Mouse (Mus musculus): ENCODE results near the gene Spaca6. TPM values are rescaled to one million over a fixed set of nuclear protein-coding genes. Genes with fewer than 3 reads are reported as not detected.

The Spaca6 gene
- total and polyA plus RNA-seq, 2 experiments from 2014 or later, result 18.4 to 29.8 TPM

- Histone ChIP-seq H3K9me3 (ENCODE audit: low read length) (no peaks in the 10 kb centered on the region), H3K27me3 (ENCODE audit: insufficient read depth, low read length) (no peaks in the 10 kb centered on the region), H3K36me3 (ENCODE audit: insufficient read depth, low read length) (peaks cover 6% of the 10 kb centered on the region; the same call in 1 of the 2 replicates), H3K4me3 (ENCODE audit: low read length) (peak overlapping the region; percentile 87), H3K27ac (peak overlapping the region; percentile 99), H3K4me1 (ENCODE audit: insufficient read depth, low read length) (peaks cover 13% of the 10 kb centered on the region), H3K4me2 (ENCODE audit: low read depth, low read length) (peak overlapping the region; percentile 94), H3K9ac (replicated peaks; ENCODE audit: low read length) (peak overlapping the region; percentile 89)
- ATAC-seq (peak; percentile 28), DNase-seq (ENCODE audit: low spot score) (peak; percentile 75)
- WGBS, result under 1% methylated on average over 12 of the region's 13 CpGs
- no peak for TF ChIP-seq CTCF (IDR thresholded peaks at IDR 0.05; ENCODE audit: low read depth)
These were observed 766 bp downstream of the Spaca6 start for GRCm38 (mm10) chr17:17827658-17828190.

GRCm38 (mm10) chr17:17828191-17828981 lies 1.4 kb downstream of the Spaca6 start:
- Histone ChIP-seq H3K36me3 (ENCODE audit: insufficient read depth, low read length) (peaks cover 6% of the 10 kb centered on the region; the same call in 1 of the 2 replicates), H3K4me3 (ENCODE audit: low read length) (peak overlapping the region; percentile 87), H3K27ac (peak overlapping the region; percentile 99), H3K4me2 (ENCODE audit: low read depth, low read length) (peak overlapping the region; percentile 94), H3K9ac (replicated peaks; ENCODE audit: low read length) (peak overlapping the region; percentile 89), H3K4me1 (ENCODE audit: insufficient read depth, low read length) (peaks cover 13% of the 10 kb centered on the region), H3K9me3 (ENCODE audit: low read length) (no peaks in the 10 kb centered on the region), H3K27me3 (ENCODE audit: insufficient read depth, low read length) (no peaks in the 10 kb centered on the region)
- DNase-seq (ENCODE audit: low spot score) (peak; percentile 77), ATAC-seq (peak; percentile 33)
- no peak for TF ChIP-seq CTCF (IDR thresholded peaks at IDR 0.05; ENCODE audit: low read depth)
- WGBS, result 0% methylated on average over 8 of the region's 15 CpGs

DNA sequence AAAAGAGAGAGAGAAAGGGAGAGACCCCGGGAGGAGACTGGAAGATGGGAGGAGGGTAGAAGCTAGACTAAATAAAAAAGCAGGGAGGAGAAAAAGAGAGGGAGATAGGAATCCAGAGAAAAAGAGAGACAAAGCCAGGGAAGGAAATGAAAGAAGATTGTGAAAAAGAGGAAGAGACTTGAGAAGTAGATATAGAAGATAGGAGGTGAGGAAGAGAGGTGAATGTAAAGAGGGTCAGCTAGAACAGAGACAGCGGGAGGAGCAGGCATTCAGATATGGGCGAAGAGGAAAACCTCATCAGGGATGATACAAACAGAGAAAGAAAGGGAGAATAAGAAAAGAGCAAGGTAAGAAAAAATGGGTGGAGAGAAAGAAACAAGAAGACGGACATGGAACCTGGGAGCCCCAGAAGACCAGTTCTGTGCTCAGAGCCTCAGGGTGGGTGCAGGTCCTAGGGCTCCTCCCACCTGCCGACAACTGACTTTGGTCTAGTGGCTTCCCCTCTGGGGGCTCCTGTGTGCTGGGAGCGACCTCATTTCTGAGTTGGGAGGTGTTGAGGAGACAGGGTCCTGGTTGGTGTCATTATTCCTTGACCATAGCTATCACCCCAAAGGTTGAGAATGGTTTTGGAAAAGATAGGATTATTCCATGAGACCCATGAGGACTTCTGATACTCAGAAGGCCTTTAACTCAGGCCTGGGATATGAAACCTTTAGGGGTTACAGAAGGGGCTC lies 2.3 kb downstream of the Spaca6 start:
- H3K4me3 ChIP-seq (ENCODE audit: low read length), result peak overlapping the region; percentile 87
- peaks cover 6% of the 10 kb centered on the region for H3K36me3 ChIP-seq (ENCODE audit: insufficient read depth, low read length)
- H3K4me2 ChIP-seq (ENCODE audit: low read depth, low read length), result peak overlapping the region; percentile 94
- DNase-seq (ENCODE audit: low spot score) (peak; percentile 30), ATAC-seq (no peak)
- H3K27me3 ChIP-seq (ENCODE audit: insufficient read depth, low read length), result no peaks in the 10 kb centered on the region
- H3K9ac ChIP-seq (replicated peaks; ENCODE audit: low read length), result peak overlapping the region; percentile 89
- peak overlapping the region; percentile 99 for H3K27ac ChIP-seq
- H3K4me1 ChIP-seq (ENCODE audit: insufficient read depth, low read length), result peaks cover 16% of the 10 kb centered on the region
- TF ChIP-seq CTCF (IDR thresholded peaks at IDR 0.05; ENCODE audit: low read depth), result no peak
- 6% methylated on average over 6 of the region's 6 CpGs for WGBS
- H3K9me3 ChIP-seq (ENCODE audit: low read length), result no peaks in the 10 kb centered on the region

DNA sequence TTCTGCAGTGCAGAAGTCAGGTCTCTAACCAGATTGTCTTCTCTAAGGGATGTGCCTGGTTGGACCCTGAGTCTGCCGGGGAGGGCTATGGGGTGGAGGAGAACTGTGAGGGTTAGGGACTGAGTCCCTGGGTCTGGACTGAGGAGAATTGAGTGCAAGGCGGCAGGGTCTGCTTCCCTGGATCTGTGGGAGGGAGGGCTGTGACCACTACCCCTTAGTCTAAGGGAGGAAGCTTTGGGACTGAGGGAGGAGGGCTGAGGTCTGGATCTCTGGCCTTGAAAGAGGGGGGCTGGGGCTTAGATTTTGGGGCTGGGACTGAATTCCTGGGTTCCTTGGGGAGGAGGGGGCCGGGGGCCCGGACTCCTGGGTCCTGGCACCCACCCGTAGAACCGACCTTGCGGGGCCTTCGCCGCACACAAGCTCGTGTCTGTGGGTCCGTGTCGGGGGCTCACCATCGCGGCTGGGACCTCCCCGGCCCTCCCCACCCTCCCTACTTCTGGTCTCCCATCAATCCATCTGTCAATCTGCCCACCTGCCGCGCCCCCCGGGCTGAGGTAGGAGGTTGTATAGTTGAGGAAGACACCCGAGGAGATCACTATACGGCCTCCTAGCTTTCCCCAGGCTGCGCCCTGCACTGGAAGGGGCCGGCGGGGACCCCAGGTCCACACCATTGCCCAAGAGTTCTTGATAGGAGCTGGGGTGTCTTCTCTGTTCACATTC lies 3.0 kb downstream of the Spaca6 start:
- H3K27ac ChIP-seq, result peak overlapping the region; percentile 99
- H3K4me3 ChIP-seq (ENCODE audit: low read length), result peak overlapping the region; percentile 87
- 47% methylated on average over 23 of the region's 23 CpGs for WGBS
- ATAC-seq, result no peak
- peaks cover 6% of the 10 kb centered on the region for H3K36me3 ChIP-seq (ENCODE audit: insufficient read depth, low read length)
- peak overlapping the region; percentile 94 for H3K4me2 ChIP-seq (ENCODE audit: low read depth, low read length)
- no peaks in the 10 kb centered on the region for H3K27me3 ChIP-seq (ENCODE audit: insufficient read depth, low read length)
- TF ChIP-seq CTCF (IDR thresholded peaks at IDR 0.05; ENCODE audit: low read depth), result no peak
- H3K9me3 ChIP-seq (ENCODE audit: low read length), result no peaks in the 10 kb centered on the region
- H3K9ac ChIP-seq (replicated peaks; ENCODE audit: low read length), result peak overlapping the region; percentile 89
- H3K4me1 ChIP-seq (ENCODE audit: insufficient read depth, low read length), result peaks cover 16% of the 10 kb centered on the region
- DNase-seq (ENCODE audit: low spot score), result no peak

GRCm38 (mm10) chr17:17830731-17831130 lies 3.8 kb downstream of the Spaca6 start:
- Histone ChIP-seq H3K4me1 (ENCODE audit: insufficient read depth, low read length) (peaks cover 13% of the 10 kb centered on the region), H3K9ac (replicated peaks; ENCODE audit: low read length) (peak overlapping the region; percentile 89), H3K36me3 (ENCODE audit: insufficient read depth, low read length) (peaks cover 6% of the 10 kb centered on the region), H3K27ac (peak overlapping the region; percentile 99; the same call in 1 of the 2 replicates), H3K27me3 (ENCODE audit: insufficient read depth, low read length) (no peaks in the 10 kb centered on the region), H3K4me2 (ENCODE audit: low read depth, low read length) (peak overlapping the region; percentile 94), H3K9me3 (ENCODE audit: low read length) (no peaks in the 10 kb centered on the region), H3K4me3 (ENCODE audit: low read length) (peak overlapping the region; percentile 87; the same call in 1 of the 2 replicates)
- DNase-seq (ENCODE audit: low spot score) (no peak), ATAC-seq (no peak)
- no peak for TF ChIP-seq CTCF (IDR thresholded peaks at IDR 0.05; ENCODE audit: low read depth)
- 63% methylated on average over 7 of the region's 7 CpGs for WGBS

DNA sequence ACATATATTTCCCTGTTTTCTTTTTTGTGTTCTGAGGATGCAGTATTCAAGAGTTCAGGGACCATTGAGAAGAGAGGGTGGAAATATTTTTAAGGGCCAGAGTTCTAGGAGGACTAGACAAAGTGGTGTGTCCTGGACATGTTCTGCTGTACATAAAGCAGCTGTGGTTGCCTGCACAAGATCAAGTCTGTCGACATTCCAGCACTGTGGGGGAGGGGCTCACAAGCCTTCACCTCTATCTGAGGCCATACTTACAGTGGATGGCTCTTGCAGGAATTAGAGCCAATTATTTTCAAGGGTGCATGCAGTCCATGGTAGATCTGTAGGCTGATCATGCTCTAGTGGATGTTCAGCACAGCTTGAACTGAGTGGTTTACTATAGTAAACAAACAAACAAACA lies 7.9 kb downstream of the Spaca6 start:
- no peak for DNase-seq (ENCODE audit: low spot score)
- peaks cover 11% of the 10 kb centered on the region for H3K36me3 ChIP-seq (ENCODE audit: insufficient read depth, low read length)
- no peaks in the 10 kb centered on the region for H3K9me3 ChIP-seq (ENCODE audit: low read length)
- H3K4me1 ChIP-seq (ENCODE audit: insufficient read depth, low read length), result peaks cover 18% of the 10 kb centered on the region
- ATAC-seq, result no peak
- H3K27ac ChIP-seq, result no peak overlapping the region
- H3K4me3 ChIP-seq (ENCODE audit: low read length), result no peak overlapping the region
- no peak for TF ChIP-seq CTCF (IDR thresholded peaks at IDR 0.05; ENCODE audit: low read depth)
- 10% methylated on average over 1 of the region's 1 CpGs for WGBS
- H3K27me3 ChIP-seq (ENCODE audit: insufficient read depth, low read length), result no peaks in the 10 kb centered on the region
- H3K9ac ChIP-seq (replicated peaks; ENCODE audit: low read length), result no peak overlapping the region
- H3K4me2 ChIP-seq (ENCODE audit: low read depth, low read length), result no peak overlapping the region
